Mouse (Mus musculus) myocyte (in vitro differentiated cells): ENCODE results near the gene Fam43a. TPM values are rescaled to one million over a fixed set of nuclear protein-coding genes. Genes with fewer than 3 reads are reported as not detected.

ENCODE experiments used
- H3K27me3 ChIP-seq: one replicate; pipeline ENCODE4 v1.6.1; 2011; ENCODE audit not compliant: control insufficient read depth, insufficient read depth, insufficient read length
- H3K36me3 ChIP-seq: one replicate; pipeline ENCODE4 v1.6.1; 2011; ENCODE audit not compliant: control insufficient read depth, insufficient read depth
- H3K4me2 ChIP-seq: one replicate; pipeline ENCODE4 v1.6.1; 2011; ENCODE audit warnings: low read depth, control low read depth
- H3K4me3 ChIP-seq: one replicate; pipeline ENCODE4 v1.5.1; 2011; ENCODE audit warnings: mild to moderate bottlenecking, control low read depth, moderate library complexity
- H3K79me2 ChIP-seq: one replicate; pipeline ENCODE4 v1.6.1; 2011; ENCODE audit not compliant: control insufficient read depth, insufficient read depth
- H3ac ChIP-seq: one replicate; pipeline ENCODE4 v1.6.1; 2011; ENCODE audit not compliant: control insufficient read depth, insufficient read length
- CEBPB ChIP-seq: IDR thresholded peaks from 2 replicates; pipeline ENCODE4 v1.6.1; 2011; ENCODE audit warnings: mild to moderate bottlenecking, moderate library complexity; ENCODE audit not compliant: poor library complexity, insufficient read depth, severe bottlenecking
- E2F4 ChIP-seq: IDR thresholded peaks from one replicate; pipeline ENCODE4 v1.6.1; 2011; ENCODE audit warnings: mild to moderate bottlenecking, control low read depth, moderate library complexity; ENCODE audit not compliant: insufficient read depth
- MAX ChIP-seq: IDR thresholded peaks from one replicate; pipeline ENCODE4 v1.6.1; 2011; ENCODE audit warnings: low read depth, mild to moderate bottlenecking, control low read depth
- MYOD1 ChIP-seq, 3 experiments: IDR thresholded peaks; one replicate each; pipeline ENCODE4 v1.6.1; 2011; ENCODE audit warnings: control low read depth in 2 of 3, low read depth in 2 of 3, mild to moderate bottlenecking in 2 of 3, moderate library complexity in 1 of 3; ENCODE audit not compliant: insufficient read length in 2 of 3, control insufficient read depth in 1 of 3
- MYOG ChIP-seq, 3 experiments: IDR thresholded peaks; one replicate each; pipeline ENCODE4 v1.6.1; 2011; ENCODE audit warnings: control low read depth in 2 of 3, low read depth in 2 of 3, mild to moderate bottlenecking in 2 of 3; ENCODE audit not compliant: insufficient read length in 2 of 3, control insufficient read depth in 1 of 3, insufficient read depth in 1 of 3
- POLR2A ChIP-seq: IDR thresholded peaks from one replicate; pipeline ENCODE4 v1.6.1; 2011; ENCODE audit warnings: low read depth, mild to moderate bottlenecking, control low read depth, moderate library complexity; ENCODE audit not compliant: insufficient read length
- POLR2AphosphoS2 ChIP-seq: IDR thresholded peaks from one replicate; pipeline ENCODE4 v1.6.1; 2011; ENCODE audit warnings: low read depth, control low read depth; ENCODE audit not compliant: insufficient read length
- REST ChIP-seq: IDR thresholded peaks from one replicate; pipeline ENCODE4 v1.6.1; 2011; ENCODE audit warnings: mild to moderate bottlenecking, control low read depth, moderate library complexity; ENCODE audit not compliant: insufficient read depth, insufficient read length
- SRF ChIP-seq: IDR thresholded peaks from one replicate; pipeline ENCODE4 v1.6.1; 2011; ENCODE audit warnings: low read depth; ENCODE audit not compliant: control insufficient read depth, insufficient read length
- TCF12 ChIP-seq: IDR thresholded peaks from one replicate; pipeline ENCODE4 v1.6.1; 2011; ENCODE audit warnings: mild to moderate bottlenecking, control low read depth; ENCODE audit not compliant: poor library complexity, insufficient read depth, severe bottlenecking
- TCF3 ChIP-seq: IDR thresholded peaks from one replicate; pipeline ENCODE4 v1.6.1; 2011; ENCODE audit warnings: low read depth, control low read depth; ENCODE audit not compliant: insufficient read length
- USF1 ChIP-seq: IDR thresholded peaks from one replicate; pipeline ENCODE4 v1.6.1; 2011; ENCODE audit warnings: low read depth, mild to moderate bottlenecking, control low read depth, moderate library complexity
- polyA plus RNA-seq: library from polyadenylated mRNA; unstranded; fragments of >200 nt; fragmentation: generic; extraction: Trizol; gene quantifications from one replicate; pipeline ENCODE4 v1.2.1, GENCODE M21; 2012; ENCODE audit warnings: missing spikeins

Gene Fam43a
- polyA plus RNA-seq, 1 experiment: 0.77 TPM

DNA sequence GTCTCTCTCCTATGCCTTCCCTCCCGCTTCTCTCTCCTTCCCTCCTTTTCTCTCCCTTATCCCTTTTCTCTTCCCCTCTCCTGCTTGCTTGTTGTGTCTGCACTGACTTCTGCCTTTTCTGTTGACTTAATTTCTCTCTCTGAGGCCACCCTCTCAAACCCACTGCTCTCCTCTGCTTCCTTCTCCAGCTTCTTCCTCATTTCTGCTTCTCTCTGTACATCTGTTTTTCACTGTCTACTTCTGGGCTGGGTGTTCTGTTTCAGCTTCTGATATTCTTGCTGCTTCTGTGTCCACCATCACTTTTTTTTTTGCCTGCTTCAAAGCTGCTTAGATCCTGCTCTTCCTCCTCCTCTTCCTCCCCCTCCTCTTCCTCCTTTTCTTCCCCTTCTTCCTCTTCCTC, 51.8 kb downstream of the Fam43a start:
- Histone ChIP-seq H3K27me3 (peaks cover 5% of the 10 kb centered on the region), H3K79me2 (no peaks in the 10 kb centered on the region), H3K4me3 (no peak overlapping the region), H3K4me2 (no peak overlapping the region), H3ac (no peak overlapping the region), H3K36me3 (no peaks in the 10 kb centered on the region)
- TF ChIP-seq TCF12: no peak
- TF ChIP-seq SRF: no peak
- TF ChIP-seq E2F4: no peak
- TF ChIP-seq REST: no peak
- no peak for TF ChIP-seq MYOG (IDR thresholded peaks at IDR 0.05; ENCODE audit: control insufficient read depth in 1 of 3, insufficient read depth in 1 of 3, insufficient read length in 2 of 3, low read depth in 2 of 3)
- TF ChIP-seq USF1: no peak
- TF ChIP-seq MAX: no peak
- no peak for TF ChIP-seq POLR2A
- no peak for TF ChIP-seq CEBPB
- TF ChIP-seq POLR2AphosphoS2: no peak
- TF ChIP-seq TCF3: no peak
- no peak for TF ChIP-seq MYOD1 (IDR thresholded peaks at IDR 0.05; ENCODE audit: control insufficient read depth in 1 of 3, insufficient read length in 2 of 3, low read depth in 2 of 3)

Other genes starting within 250 kb of the Fam43a start
- 53.4 TPM for gene Atp13a3, start 193.7 kb upstream of the Fam43a start, polyA plus RNA-seq
- gene Tmem44, start 48.9 kb upstream of the Fam43a start, polyA plus RNA-seq: 1.1 TPM
- gene Lsg1, start 12.1 kb upstream of the Fam43a start, polyA plus RNA-seq: 26.2 TPM